Mouse (Mus musculus) CH12.LX (cell line): ENCODE measurements around the gene Sned1. TPM values are rescaled to one million over a fixed set of nuclear protein-coding genes. Genes with fewer than 3 reads are reported as not detected.

Experiments
- DNase-seq: peaks from one replicate; pipeline ENCODE4 v3.0.0-alpha.2; 2013; ENCODE audit errors: extremely low read depth
- H3K27ac ChIP-seq: 2 replicates; pipeline ENCODE4 v1.5.1; 2012; ENCODE audit warnings: low read depth, mild to moderate bottlenecking, control low read depth, moderate library complexity; ENCODE audit not compliant: insufficient read depth
- H3K27me3 ChIP-seq: replicated peaks from 2 replicates; pipeline ENCODE3; 2012; ENCODE audit warnings: inconsistent platforms
- H3K36me3 ChIP-seq, 2 experiments: replicated peaks in 1 of 2; 2 replicates each; pipeline versions ENCODE3 to v1.6.1; 2012; ENCODE audit warnings: inconsistent platforms in 1 of 2, low read length in 1 of 2, mild to moderate bottlenecking in 1 of 2, mixed read lengths in 1 of 2, moderate library complexity in 1 of 2; ENCODE audit not compliant: control insufficient read depth in 1 of 2, insufficient read depth in 1 of 2
- H3K4me1 ChIP-seq, 2 experiments: 2 replicates each; pipeline ENCODE4 v1.6.1; 2012; ENCODE audit warnings: inconsistent platforms in 1 of 2, moderate library complexity in 1 of 2; ENCODE audit not compliant: insufficient read depth in 2 of 2, control insufficient read depth in 1 of 2
- H3K4me2 ChIP-seq: 2 replicates; pipeline ENCODE4 v1.6.1; 2012; ENCODE audit warnings: low read depth, mild to moderate bottlenecking, control low read depth; ENCODE audit not compliant: poor library complexity, insufficient read depth, severe bottlenecking
- H3K4me3 ChIP-seq, 3 experiments: fragments of 150-350 bp in 1 of 3; sonication (generic) in 1 of 3; replicated peaks in 1 of 3; 2 replicates each; pipeline versions ENCODE3 to v1.5.1; 2011 to 2012; ENCODE audit warnings: low read depth in 2 of 3, low read length in 2 of 3, mild to moderate bottlenecking in 2 of 3, moderate library complexity in 2 of 3, control low read depth in 1 of 3, improper control_type of control experiment in 1 of 3, inconsistent platforms in 1 of 3, mixed read lengths in 1 of 3; ENCODE audit not compliant: poor library complexity in 1 of 3
- H3K79me2 ChIP-seq: replicated peaks from 2 replicates; pipeline ENCODE4 v1.6.1; 2012; ENCODE audit warnings: mild to moderate bottlenecking, moderate library complexity; ENCODE audit not compliant: control insufficient read depth, poor library complexity, insufficient read depth, severe bottlenecking; ENCODE audit errors: extremely low read depth
- H3K9ac ChIP-seq: 2 replicates; pipeline ENCODE4 v1.6.1; 2012; ENCODE audit warnings: low read depth, mild to moderate bottlenecking, control low read depth, moderate library complexity; ENCODE audit not compliant: insufficient read depth
- H3K9me3 ChIP-seq: replicated peaks from 2 replicates; pipeline ENCODE3; 2012; ENCODE audit warnings: low read length, inconsistent platforms, mixed read lengths
- CTCF ChIP-seq, 2 experiments: IDR thresholded peaks in 1 of 2; conservative IDR thresholded peaks in 1 of 2; 2 replicates each; pipeline ENCODE4 v1.5.1; 2011 to 2012; ENCODE audit warnings: low read depth in 2 of 2, low read length in 2 of 2, improper control_type of control experiment in 1 of 2, inconsistent platforms in 1 of 2, mild to moderate bottlenecking in 1 of 2, moderate library complexity in 1 of 2
- E2F4 ChIP-seq: IDR thresholded peaks from 2 replicates; pipeline ENCODE4 v1.6.1; 2011; ENCODE audit warnings: low read depth, low read length, improper control_type of control experiment; ENCODE audit not compliant: insufficient replicate concordance
- EP300 ChIP-seq: IDR thresholded peaks from 2 replicates; pipeline ENCODE4 v1.6.1; 2011; ENCODE audit warnings: low read length, improper control_type of control experiment
- ETS1 ChIP-seq: conservative IDR thresholded peaks from 2 replicates; pipeline ENCODE4 v1.6.1; 2012; ENCODE audit warnings: low read depth, mild to moderate bottlenecking, inconsistent platforms, low read length, improper control_type of control experiment, moderate library complexity
- GABPA ChIP-seq: IDR thresholded peaks from 2 replicates; pipeline ENCODE4 v1.6.1; 2012; ENCODE audit warnings: low read depth, low read length, improper control_type of control experiment, inconsistent platforms; ENCODE audit not compliant: insufficient replicate concordance
- JUN ChIP-seq: IDR thresholded peaks from 2 replicates; pipeline ENCODE4 v1.6.1; 2011; ENCODE audit warnings: low read depth, mild to moderate bottlenecking, low read length, improper control_type of control experiment, moderate library complexity; ENCODE audit not compliant: insufficient read depth
- JUND ChIP-seq: conservative IDR thresholded peaks from 2 replicates; pipeline ENCODE4 v1.6.1; 2011; ENCODE audit warnings: low read depth, low read length, improper control_type of control experiment
- KAT2A ChIP-seq: IDR thresholded peaks from 2 replicates; pipeline ENCODE4 v1.6.1; 2012; ENCODE audit warnings: low read length, improper control_type of control experiment, inconsistent platforms; ENCODE audit not compliant: insufficient replicate concordance
- MAX ChIP-seq: IDR thresholded peaks from 2 replicates; pipeline ENCODE4 v1.6.1; 2011; ENCODE audit warnings: low read length, improper control_type of control experiment
- MYC ChIP-seq: IDR thresholded peaks from 2 replicates; pipeline ENCODE4 v1.6.1; 2011; ENCODE audit warnings: low read depth, mild to moderate bottlenecking, improper control_type of control experiment, low read length
- RAD21 ChIP-seq: IDR thresholded peaks from 2 replicates; pipeline ENCODE4 v1.6.1; 2011; ENCODE audit warnings: low read depth, mild to moderate bottlenecking, low read length, improper control_type of control experiment, moderate library complexity
- SIN3A ChIP-seq: IDR thresholded peaks from 2 replicates; pipeline ENCODE4 v1.6.1; 2012; ENCODE audit warnings: low read length, improper control_type of control experiment, inconsistent platforms
- TBP ChIP-seq: conservative IDR thresholded peaks from 2 replicates; pipeline ENCODE4 v1.6.1; 2011; ENCODE audit warnings: low read depth, low read length, improper control_type of control experiment
- ZNF384 ChIP-seq: IDR thresholded peaks from 2 replicates; pipeline ENCODE4 v1.6.1; 2012; ENCODE audit warnings: low read depth, low read length, improper control_type of control experiment, inconsistent platforms
- dilution Hi-C: fragments of 300-500 bp; cut with MboI; formaldehyde crosslinking; loops from 2 replicates; pipeline ENCODE4 v1.14.3; 2020; ENCODE audit warnings: low sequenced_read_pairs; ENCODE audit not compliant: extremely low pct_unique_long_range_greater_than_20kb, extremely low pct_ligation_motif_present
- in situ Hi-C: fragments of 300-500 bp; cut with MboI; formaldehyde crosslinking; loops from 3 replicates; pipeline ENCODE4 v1.14.3; 2019; ENCODE audit warnings: low sequenced_read_pairs, low pct_ligation_motif_present, low pct_unique_long_range_greater_than_20kb, mixed read lengths
- polyA plus RNA-seq: library from polyadenylated mRNA; unstranded; fragments of >175 nt; gene quantifications from 2 replicates; pipeline ENCODE4 v1.2.1, GENCODE M21; 2012; ENCODE audit warnings: low read depth; ENCODE audit not compliant: insufficient read length
- total RNA-seq, 2 experiments: library from RNA; depleted of rRNA; stranded (reverse); fragments of 300-350 nt in 1 of 2; fragments of >200 nt in 1 of 2; gene quantifications; 2 replicates each; pipeline ENCODE4 v1.2.3; 2012 to 2014

Sned1 gene
- total and polyA plus RNA-seq, 3 experiments, result 0.52 to 1.1 (median 0.59) TPM

GRCm38 (mm10) chr1:93255761-93256160, 20.1 kb downstream of the Sned1 start:
- Histone ChIP-seq H3K27me3 (peaks cover 91% of the 10 kb centered on the region), H3K4me3 (no peak overlapping the region), H3K9ac (no peak overlapping the region), H3K4me1 (no peaks in the 10 kb centered on the region), H3K9me3 (no peaks in the 10 kb centered on the region), H3K27ac (no peak overlapping the region), H3K36me3 (no peaks in the 10 kb centered on the region), H3K4me2 (no peak overlapping the region), H3K79me2 (no peaks in the 10 kb centered on the region)
- DNase-seq, result no peak
- dilution Hi-C loops, result no loop called here
- in situ Hi-C loops, result no loop called here
- TF ChIP-seq MAX, result no peak
- no peak for TF ChIP-seq JUND
- TF ChIP-seq SIN3A, result no peak
- no peak for TF ChIP-seq MYC

- in situ Hi-C loops (no loop called here), dilution Hi-C loops (no loop called here)
- no peak overlapping the region for H3K9ac ChIP-seq
- H3K79me2 ChIP-seq, result no peaks in the 10 kb centered on the region
- no peaks in the 10 kb centered on the region for H3K36me3 ChIP-seq
- TF ChIP-seq MAX (no peak), GABPA (no peak)
- no peak for DNase-seq
- no peak overlapping the region for H3K27ac ChIP-seq
- no peak overlapping the region for H3K4me3 ChIP-seq
- no peak overlapping the region for H3K4me2 ChIP-seq
- H3K4me1 ChIP-seq, result no peaks in the 10 kb centered on the region
- H3K9me3 ChIP-seq, result no peaks in the 10 kb centered on the region
- H3K27me3 ChIP-seq, result peaks cover 94% of the 10 kb centered on the region
Observed at GRCm38 (mm10) chr1:93257560-93257959, 21.9 kb downstream of the Sned1 start.

- Histone ChIP-seq H3K4me2 (no peak overlapping the region), H3K9me3 (peaks cover 2% of the 10 kb centered on the region), H3K4me1 (no peaks in the 10 kb centered on the region), H3K36me3 (no peaks in the 10 kb centered on the region)
- no peak for DNase-seq
- TF ChIP-seq JUN (no peak), ETS1 (no peak), RAD21 (no peak), EP300 (no peak), ZNF384 (no peak), TBP (no peak), KAT2A (no peak), CTCF (conservative IDR thresholded peaks at IDR 0.05 in 1 of 2, IDR thresholded peaks at IDR 0.05 in 1 of 2; ENCODE audit: low read depth in 2 of 2, low read length in 2 of 2) (no peak), E2F4 (no peak)
- TF ChIP-seq, all 38 proteins: peak for 0
- in situ Hi-C loops, result no loop called here
- no peaks in the 10 kb centered on the region for H3K79me2 ChIP-seq
- H3K4me3 ChIP-seq, result no peak overlapping the region
- no peak overlapping the region for H3K9ac ChIP-seq
- no peak overlapping the region for H3K27ac ChIP-seq
- peaks cover 69% of the 10 kb centered on the region for H3K27me3 ChIP-seq
- dilution Hi-C loops, result no loop called here
Observed at GRCm38 (mm10) chr1:93267207-93267606, 31.6 kb downstream of the Sned1 start.
